Mouse (Mus musculus): Measurements from ENCODE around the gene Gss. TPM values are rescaled to one million over a fixed set of nuclear protein-coding genes. Genes with fewer than 3 reads are reported as not detected.
"Not testable (repeated sequence)": the region's sequence is repeated elsewhere in the genome, so short reads cannot be mapped to it uniquely, and the experiment has no call there.

Gss gene
- polyA plus RNA-seq, 1 experiment from 2014 or later: 18.3 TPM

DNA sequence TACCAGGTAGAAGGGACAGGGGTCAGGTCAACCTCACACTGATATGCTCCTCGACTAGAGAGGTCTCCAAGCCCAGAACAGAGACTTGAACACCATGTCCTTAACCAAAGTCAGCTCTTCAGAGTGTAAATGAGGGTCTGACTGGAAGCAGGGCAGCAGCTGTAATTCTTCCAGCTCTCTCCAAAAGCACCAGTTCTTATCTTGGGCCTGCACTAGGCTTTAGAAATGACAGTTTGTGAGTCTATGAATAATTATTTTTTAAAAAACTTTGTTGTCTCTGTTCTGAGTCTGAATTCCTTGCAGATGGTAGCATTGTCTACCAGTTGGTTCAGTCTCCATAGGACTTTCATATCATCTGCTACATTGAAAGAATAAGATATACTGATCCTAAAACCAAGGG, 30.4 kb downstream of the Gss start:
- Histone ChIP-seq H3K4me2 (replicated peaks) (no peak overlapping the region), H3K36me3 (peaks cover 24% of the 10 kb centered on the region), H3K27ac (no peak overlapping the region), H3K9ac (no peak overlapping the region), H3K4me3 (no peak overlapping the region), H3K4me1 (no peaks in the 10 kb centered on the region), H3K27me3 (no peaks in the 10 kb centered on the region), H3K9me3 (replicated peaks) (no peaks in the 10 kb centered on the region)
- no peak for ATAC-seq (ENCODE audit: low FRiP score)
- 63% methylated on average over 1 of the region's 1 CpGs for WGBS

DNA sequence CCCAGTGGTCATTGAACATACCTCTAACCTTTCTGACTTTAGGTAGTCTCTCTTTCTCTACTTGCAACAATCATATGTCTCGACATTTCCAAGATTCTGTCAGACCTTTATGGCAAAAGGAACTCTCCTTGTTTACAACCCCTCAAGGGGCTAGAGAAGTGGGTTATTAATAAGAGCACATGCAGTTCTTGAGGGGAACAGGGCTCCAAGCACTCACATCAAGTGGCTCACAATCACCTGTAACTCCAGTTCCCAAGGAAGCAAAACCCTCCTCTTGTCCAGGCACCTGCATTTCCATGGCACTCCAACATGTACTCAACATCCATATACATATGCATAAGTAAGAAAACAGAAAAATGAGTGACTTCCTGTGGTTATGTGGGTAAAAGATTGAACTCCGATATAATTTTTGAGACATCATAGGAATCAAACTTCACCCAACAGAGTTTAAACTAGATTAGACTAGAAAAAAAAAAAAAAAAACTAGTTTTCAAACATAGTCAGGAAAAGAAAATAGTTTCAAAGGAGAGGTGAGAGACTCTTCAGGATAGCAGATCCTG, 38.1 kb downstream of the Gss start:
- Histone ChIP-seq H3K4me2 (replicated peaks) (no peak overlapping the region), H3K36me3 (peaks cover 5% of the 10 kb centered on the region; the same call in 1 of the 2 replicates), H3K9ac (no peak overlapping the region), H3K4me3 (no peak overlapping the region), H3K4me1 (no peaks in the 10 kb centered on the region), H3K27me3 (no peaks in the 10 kb centered on the region), H3K27ac (no peak overlapping the region), H3K9me3 (replicated peaks) (no peaks in the 10 kb centered on the region)
- WGBS: 86% methylated on average over 2 of the region's 2 CpGs
- no peak for ATAC-seq (ENCODE audit: low FRiP score)

GRCm38 (mm10) chr2:155552949-155553354, 39.7 kb downstream of the Gss start:
- ATAC-seq (ENCODE audit: low FRiP score): no peak
- no peak overlapping the region for H3K4me3 ChIP-seq
- no peaks in the 10 kb centered on the region for H3K4me1 ChIP-seq
- H3K4me2 ChIP-seq (replicated peaks): no peak overlapping the region
- H3K9me3 ChIP-seq (replicated peaks): no peaks in the 10 kb centered on the region
- H3K27ac ChIP-seq: no peak overlapping the region
- no peaks in the 10 kb centered on the region for H3K27me3 ChIP-seq
- H3K36me3 ChIP-seq: no peaks in the 10 kb centered on the region
- H3K9ac ChIP-seq: no peak overlapping the region

GRCm38 (mm10) chr2:155552336-155552735, 40.3 kb downstream of the Gss start:
- Histone ChIP-seq H3K27me3 (no peaks in the 10 kb centered on the region), H3K4me1 (no peaks in the 10 kb centered on the region), H3K9me3 (replicated peaks) (no peaks in the 10 kb centered on the region), H3K4me2 (replicated peaks) (no peak overlapping the region), H3K4me3 (no peak overlapping the region), H3K9ac (no peak overlapping the region), H3K27ac (no peak overlapping the region), H3K36me3 (no peaks in the 10 kb centered on the region)
- no peak for ATAC-seq (ENCODE audit: low FRiP score)

DNA sequence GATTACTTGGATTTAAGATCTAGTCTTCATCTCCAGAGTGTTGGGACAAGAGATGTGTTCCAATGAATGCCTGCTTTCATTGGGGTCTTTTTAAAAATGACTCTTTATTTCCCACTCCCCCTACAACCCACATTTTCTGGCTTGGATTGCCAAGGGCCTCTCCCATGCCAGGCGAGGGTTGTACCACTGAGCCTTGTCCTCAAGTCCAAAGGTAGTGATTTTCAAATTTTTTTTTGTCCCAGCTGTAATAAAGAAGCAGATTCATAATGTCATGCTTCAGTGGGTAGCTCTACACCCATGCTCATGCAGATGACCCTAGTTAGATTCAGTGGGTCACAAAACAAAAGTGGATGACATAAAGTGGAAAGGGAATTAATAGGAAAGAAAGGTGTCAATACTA, 45.7 kb downstream of the Gss start:
- H3K4me1 ChIP-seq: no peaks in the 10 kb centered on the region
- H3K27me3 ChIP-seq: no peaks in the 10 kb centered on the region
- no peaks in the 10 kb centered on the region for H3K9me3 ChIP-seq (replicated peaks)
- no peak overlapping the region for H3K9ac ChIP-seq
- no peak overlapping the region for H3K4me3 ChIP-seq
- no peak overlapping the region for H3K4me2 ChIP-seq (replicated peaks)
- 79% methylated on average over 1 of the region's 1 CpGs for WGBS
- H3K27ac ChIP-seq: no peak overlapping the region
- no peaks in the 10 kb centered on the region for H3K36me3 ChIP-seq
- ATAC-seq (ENCODE audit: low FRiP score): no peak

DNA sequence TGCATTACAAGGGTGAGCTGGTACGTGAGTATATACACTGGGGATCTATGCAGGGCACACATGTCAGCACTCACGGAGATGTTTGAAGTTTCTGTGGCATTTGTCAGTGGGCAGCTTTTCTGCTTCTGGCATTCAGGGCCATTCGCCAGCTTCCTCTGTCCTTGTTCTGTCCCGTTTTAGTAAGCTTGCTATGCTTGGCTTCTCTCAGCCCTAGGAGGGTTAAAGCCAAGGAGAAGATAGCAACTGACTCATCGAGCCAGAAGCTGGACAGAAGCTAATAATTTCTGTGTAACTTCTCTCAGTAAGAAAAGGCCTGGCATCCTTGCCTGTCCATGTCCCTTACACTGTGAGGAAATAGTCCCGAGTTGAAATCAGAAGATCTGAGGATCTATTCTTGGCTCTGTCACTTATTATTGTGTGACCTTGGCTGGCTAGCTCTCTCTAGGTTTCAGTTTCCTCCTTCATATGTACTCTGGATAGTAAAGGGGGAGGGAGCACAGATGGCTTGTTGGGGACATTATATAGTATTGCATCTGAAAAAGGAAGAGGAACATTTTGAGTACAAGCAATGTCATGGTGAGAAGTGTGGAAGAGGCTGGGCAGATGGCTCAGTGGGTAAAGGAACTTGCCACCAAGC, 51.7 kb downstream of the Gss start:
- no peaks in the 10 kb centered on the region for H3K4me1 ChIP-seq
- no peak overlapping the region for H3K4me2 ChIP-seq (replicated peaks)
- H3K36me3 ChIP-seq: no peaks in the 10 kb centered on the region
- no peaks in the 10 kb centered on the region for H3K9me3 ChIP-seq (replicated peaks)
- no peak for ATAC-seq (ENCODE audit: low FRiP score)
- no peaks in the 10 kb centered on the region for H3K27me3 ChIP-seq
- no peak overlapping the region for H3K27ac ChIP-seq
- H3K9ac ChIP-seq: no peak overlapping the region
- 70% methylated on average over 6 of the region's 6 CpGs for WGBS
- no peak overlapping the region for H3K4me3 ChIP-seq

GRCm38 (mm10) chr2:155539696-155540095, 52.9 kb downstream of the Gss start:
- no peak for ATAC-seq (ENCODE audit: low FRiP score)
- H3K4me3 ChIP-seq: no peak overlapping the region
- H3K4me1 ChIP-seq: no peaks in the 10 kb centered on the region
- no peak overlapping the region for H3K4me2 ChIP-seq (replicated peaks)
- H3K27ac ChIP-seq: no peak overlapping the region
- H3K9me3 ChIP-seq (replicated peaks): no peaks in the 10 kb centered on the region
- no peaks in the 10 kb centered on the region for H3K27me3 ChIP-seq
- no peaks in the 10 kb centered on the region for H3K36me3 ChIP-seq
- H3K9ac ChIP-seq: no peak overlapping the region

GRCm38 (mm10) chr2:155538463-155539057, 54.0 kb downstream of the Gss start:
- not testable (repeated sequence) for H3K9ac ChIP-seq; H3K4me3 ChIP-seq; H3K9me3 ChIP-seq (replicated peaks); ATAC-seq (ENCODE audit: low FRiP score); H3K4me1 ChIP-seq; H3K36me3 ChIP-seq; H3K4me2 ChIP-seq (replicated peaks); H3K27me3 ChIP-seq; H3K27ac ChIP-seq
- 71% methylated on average over 17 of the region's 19 CpGs for WGBS

GRCm38 (mm10) chr2:155537761-155538462, 54.7 kb downstream of the Gss start:
- H3K4me1 ChIP-seq: no peaks in the 10 kb centered on the region
- WGBS: 65% methylated on average over 5 of the region's 5 CpGs
- ATAC-seq (ENCODE audit: low FRiP score): no peak
- H3K27me3 ChIP-seq: no peaks in the 10 kb centered on the region
- H3K4me2 ChIP-seq (replicated peaks): no peak overlapping the region
- H3K9me3 ChIP-seq (replicated peaks): no peaks in the 10 kb centered on the region
- no peak overlapping the region for H3K9ac ChIP-seq
- H3K4me3 ChIP-seq: no peak overlapping the region
- H3K27ac ChIP-seq: no peak overlapping the region
- H3K36me3 ChIP-seq: no peaks in the 10 kb centered on the region

DNA sequence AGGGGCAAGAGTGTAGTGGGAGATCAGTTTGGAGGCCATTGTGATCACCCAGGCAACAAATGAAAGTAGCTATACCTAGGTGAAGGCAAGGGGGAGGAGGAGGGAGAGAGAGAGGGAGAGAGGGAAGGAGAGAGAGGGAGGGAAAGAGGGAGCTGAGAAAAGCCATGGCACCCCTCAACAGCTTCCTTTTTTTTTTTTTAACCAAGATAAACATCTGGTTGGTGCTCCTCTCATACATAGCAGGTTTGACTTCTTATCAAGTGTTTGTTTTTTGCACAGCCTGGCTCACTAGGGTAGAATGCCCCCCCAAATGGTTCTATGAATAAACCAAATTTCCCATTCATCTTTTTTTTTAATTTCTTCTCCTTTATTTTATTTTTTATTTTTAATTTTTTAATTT, 56.3 kb downstream of the Gss start:
- Histone ChIP-seq H3K27me3 (no peaks in the 10 kb centered on the region), H3K27ac (no peak overlapping the region), H3K4me3 (no peak overlapping the region), H3K9me3 (replicated peaks) (no peaks in the 10 kb centered on the region), H3K4me2 (replicated peaks) (no peak overlapping the region), H3K4me1 (no peaks in the 10 kb centered on the region), H3K9ac (no peak overlapping the region), H3K36me3 (no peaks in the 10 kb centered on the region)
- no peak for ATAC-seq (ENCODE audit: low FRiP score)

DNA sequence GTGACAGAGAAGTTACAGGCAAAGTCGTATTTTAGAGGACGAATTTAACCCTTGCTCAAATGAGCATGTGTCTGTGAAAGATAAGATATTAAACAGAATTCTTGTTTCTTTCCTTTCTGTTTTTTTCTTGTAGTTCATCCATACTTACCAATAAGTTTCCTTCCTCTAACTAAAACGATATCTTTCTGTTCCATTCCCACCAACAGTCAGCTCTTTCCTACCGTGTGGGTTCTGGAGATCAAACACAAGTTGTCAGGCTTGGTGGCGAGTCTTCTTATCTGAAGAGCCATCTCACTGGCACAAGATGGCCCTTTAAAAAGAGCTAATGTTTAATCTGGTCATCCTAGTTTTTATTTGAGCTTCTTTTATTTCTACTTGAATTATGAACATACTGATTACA, 65.2 kb downstream of the Gss start:
- H3K4me3 ChIP-seq: no peak overlapping the region
- WGBS: 86% methylated on average over 5 of the region's 5 CpGs
- no peak overlapping the region for H3K27ac ChIP-seq
- no peak for ATAC-seq (ENCODE audit: low FRiP score)
- H3K27me3 ChIP-seq: no peaks in the 10 kb centered on the region
- no peaks in the 10 kb centered on the region for H3K9me3 ChIP-seq (replicated peaks)
- H3K4me1 ChIP-seq: no peaks in the 10 kb centered on the region
- no peak overlapping the region for H3K9ac ChIP-seq
- no peaks in the 10 kb centered on the region; the same call in 1 of the 2 replicates for H3K36me3 ChIP-seq
- H3K4me2 ChIP-seq (replicated peaks): no peak overlapping the region

DNA sequence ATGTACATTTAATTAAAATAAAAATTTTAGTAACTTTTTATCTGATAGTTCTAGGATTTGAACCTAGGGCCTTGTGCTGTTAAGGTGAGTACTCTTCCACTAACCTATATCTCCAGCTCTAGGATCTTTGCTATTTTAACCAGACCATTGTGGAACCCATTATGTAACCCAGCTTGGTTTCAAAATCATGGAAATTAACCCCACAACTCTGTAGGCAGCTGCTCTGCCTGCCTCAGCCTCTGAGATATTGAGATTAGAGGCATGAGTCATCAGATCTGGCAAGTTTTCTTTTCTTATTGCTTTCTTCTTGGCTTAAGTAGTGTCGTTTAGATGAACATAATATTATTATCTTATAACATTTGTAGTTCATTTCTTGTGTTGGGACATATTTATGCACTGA, 68.2 kb downstream of the Gss start:
- Histone ChIP-seq H3K4me3 (no peak overlapping the region), H3K4me1 (no peaks in the 10 kb centered on the region), H3K4me2 (replicated peaks) (no peak overlapping the region), H3K36me3 (no peaks in the 10 kb centered on the region; the same call in 1 of the 2 replicates), H3K9ac (no peak overlapping the region), H3K27me3 (no peaks in the 10 kb centered on the region), H3K27ac (no peak overlapping the region), H3K9me3 (replicated peaks) (no peaks in the 10 kb centered on the region)
- no peak for ATAC-seq (ENCODE audit: low FRiP score)
- 78% methylated on average over 1 of the region's 1 CpGs for WGBS

DNA sequence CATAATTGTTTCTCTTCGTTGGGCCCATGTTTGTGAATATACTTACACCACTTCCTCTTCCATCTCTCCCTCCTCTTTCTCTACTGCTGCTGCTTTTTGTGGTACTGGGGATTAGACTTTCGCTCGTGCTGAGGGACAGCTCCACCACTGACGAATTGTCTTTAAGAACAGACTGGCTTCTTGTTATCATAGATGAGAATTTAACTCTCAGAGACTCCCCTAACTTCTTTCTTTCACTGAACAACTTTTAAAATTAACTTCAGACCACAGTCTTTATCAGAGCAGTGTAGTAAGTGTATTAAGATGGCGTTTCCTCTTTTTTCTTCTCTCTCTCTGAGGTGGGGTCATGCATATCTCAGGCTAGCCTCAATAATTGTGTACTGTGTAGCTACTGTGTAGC, 68.9 kb downstream of the Gss start:
- H3K4me3 ChIP-seq: no peak overlapping the region
- H3K27ac ChIP-seq: no peak overlapping the region
- H3K36me3 ChIP-seq: no peaks in the 10 kb centered on the region
- 70% methylated on average over 5 of the region's 5 CpGs for whole genome bisulfite sequencing
- no peaks in the 10 kb centered on the region for H3K9me3 ChIP-seq (replicated peaks)
- H3K27me3 ChIP-seq: no peaks in the 10 kb centered on the region
- no peak overlapping the region for H3K4me2 ChIP-seq (replicated peaks)
- H3K9ac ChIP-seq: no peak overlapping the region
- peaks cover 3% of the 10 kb centered on the region; the same call in 1 of the 2 replicates for H3K4me1 ChIP-seq
- no peak for ATAC-seq (ENCODE audit: low FRiP score)

Measured in hindbrain, embryonic 12.5 days (tissue).